Mouse (Mus musculus): ENCODE measurements around the gene Gm11733. TPM values are rescaled to one million over a fixed set of nuclear protein-coding genes. Genes with fewer than 3 reads are reported as not detected.
A peak's percentile ranks its signal among the peaks of the same experiment; 100 is the strongest.
"Not testable (repeated sequence)": the region's sequence is repeated elsewhere in the genome, so short reads cannot be mapped to it uniquely, and the experiment has no call there.

The Gm11733 gene
- not detected in 2 replicates for polyA plus RNA-seq (2015; fragmentation: Nextera tagmentation; extraction: Ambion mirVana)

GRCm38 (mm10) chr11:117484198-117484597, at the start of gene Gm11733:
TSS of gene Gm11733 (plus strand) at chr11:117484368.
- WGBS = 17% methylated on average over 12 of the region's 12 CpGs
- peaks cover 57% of the 10 kb centered on the region for H3K4me1 ChIP-seq
- no peaks in the 10 kb centered on the region for H3K27me3 ChIP-seq (replicated peaks)
- H3K36me3 ChIP-seq (replicated peaks) = no peaks in the 10 kb centered on the region
- peak within 1 kb of the TSS; percentile 40 for H3K4me2 ChIP-seq
- peak within 1 kb of the TSS; percentile 83 for H3K27ac ChIP-seq
- no peak within 1 kb of the TSS for H3K4me3 ChIP-seq
- peak within 1 kb of the TSS; percentile 2; the same call in 1 of the 2 replicates for H3K9ac ChIP-seq
- H3K9me3 ChIP-seq = no peaks in the 10 kb centered on the region
- peak; percentile 35; the same call in 1 of the 2 replicates for ATAC-seq (replicated peaks)

- peak overlapping the region; percentile 81 for H3K27ac ChIP-seq
- H3K4me2 ChIP-seq = peak overlapping the region; percentile 40
- no peaks in the 10 kb centered on the region for H3K27me3 ChIP-seq (replicated peaks)
- H3K9ac ChIP-seq = no peak overlapping the region
- ATAC-seq (replicated peaks) = peak; percentile 92
- H3K36me3 ChIP-seq (replicated peaks) = no peaks in the 10 kb centered on the region
- H3K4me3 ChIP-seq = no peak overlapping the region
- peaks cover 53% of the 10 kb centered on the region for H3K4me1 ChIP-seq
- 13% methylated on average over 22 of the region's 22 CpGs for WGBS
- H3K9me3 ChIP-seq = no peaks in the 10 kb centered on the region
Observed at GRCm38 (mm10) chr11:117436401-117437109, 47.6 kb upstream of the Gm11733 start.

- Histone ChIP-seq H3K27ac (peak overlapping the region; percentile 81), H3K4me2 (peak overlapping the region; percentile 40), H3K27me3 (replicated peaks) (no peaks in the 10 kb centered on the region), H3K9ac (no peak overlapping the region), H3K4me1 (peaks cover 58% of the 10 kb centered on the region), H3K36me3 (replicated peaks) (no peaks in the 10 kb centered on the region), H3K4me3 (no peak overlapping the region), H3K9me3 (no peaks in the 10 kb centered on the region)
- WGBS = 11% methylated on average over 7 of the region's 7 CpGs
- no peak; the same call in 1 of the 2 replicates for ATAC-seq (replicated peaks)
Observed at GRCm38 (mm10) chr11:117437110-117437490, 47.1 kb upstream of the Gm11733 start.

- no peak for ATAC-seq (replicated peaks)
- no peaks in the 10 kb centered on the region for H3K36me3 ChIP-seq (replicated peaks)
- H3K27me3 ChIP-seq (replicated peaks) = no peaks in the 10 kb centered on the region
- H3K9ac ChIP-seq = no peak overlapping the region
- no peaks in the 10 kb centered on the region for H3K9me3 ChIP-seq
- H3K4me2 ChIP-seq = no peak overlapping the region
- H3K4me1 ChIP-seq = peaks cover 62% of the 10 kb centered on the region
- H3K4me3 ChIP-seq = no peak overlapping the region
- WGBS = 18% methylated on average over 6 of the region's 6 CpGs
- peak overlapping the region; percentile 81; the same call in 1 of the 2 replicates for H3K27ac ChIP-seq
Observed at GRCm38 (mm10) chr11:117438363-117438762, 45.8 kb upstream of the Gm11733 start.

- H3K27ac ChIP-seq = peak overlapping the region; percentile 63
- ATAC-seq (replicated peaks) = no peak
- 12% methylated on average over 22 of the region's 22 CpGs for WGBS
- no peaks in the 10 kb centered on the region for H3K27me3 ChIP-seq (replicated peaks)
- 0 out of 2 replicates have a peak overlapping the region, but pooled peaks have one; percentile 14 for H3K9ac ChIP-seq
- H3K36me3 ChIP-seq (replicated peaks) = no peaks in the 10 kb centered on the region
- H3K4me3 ChIP-seq = no peak overlapping the region
- H3K9me3 ChIP-seq = no peaks in the 10 kb centered on the region
- H3K4me1 ChIP-seq = peaks cover 64% of the 10 kb centered on the region
- peak overlapping the region; percentile 25 for H3K4me2 ChIP-seq
Observed at GRCm38 (mm10) chr11:117440865-117441425, 43.2 kb upstream of the Gm11733 start.

- Histone ChIP-seq H3K9ac (no peak overlapping the region), H3K27me3 (replicated peaks) (no peaks in the 10 kb centered on the region), H3K9me3 (no peaks in the 10 kb centered on the region), H3K4me2 (no peak overlapping the region), H3K4me3 (no peak overlapping the region), H3K36me3 (replicated peaks) (no peaks in the 10 kb centered on the region), H3K27ac (peak overlapping the region; percentile 42; the same call in 1 of the 2 replicates), H3K4me1 (peaks cover 37% of the 10 kb centered on the region)
- ATAC-seq (replicated peaks) = no peak
- 47% methylated on average over 2 of the region's 2 CpGs for WGBS
Observed at GRCm38 (mm10) chr11:117444090-117444489, 40.1 kb upstream of the Gm11733 start.

GRCm38 (mm10) chr11:117445707-117446106, 38.5 kb upstream of the Gm11733 start:
- H3K9me3 ChIP-seq = no peaks in the 10 kb centered on the region
- H3K27me3 ChIP-seq (replicated peaks) = no peaks in the 10 kb centered on the region
- no peak overlapping the region for H3K4me2 ChIP-seq
- H3K9ac ChIP-seq = no peak overlapping the region
- no peak overlapping the region for H3K27ac ChIP-seq
- 54% methylated on average over 6 of the region's 6 CpGs for WGBS
- no peaks in the 10 kb centered on the region for H3K36me3 ChIP-seq (replicated peaks)
- H3K4me1 ChIP-seq = peaks cover 30% of the 10 kb centered on the region
- no peak overlapping the region for H3K4me3 ChIP-seq
- no peak for ATAC-seq (replicated peaks)

- Histone ChIP-seq H3K4me1 (peaks cover 7% of the 10 kb centered on the region), H3K36me3 (replicated peaks) (no peaks in the 10 kb centered on the region), H3K9me3 (no peaks in the 10 kb centered on the region), H3K4me2 (no peak overlapping the region), H3K4me3 (no peak overlapping the region), H3K27me3 (replicated peaks) (no peaks in the 10 kb centered on the region), H3K27ac (no peak overlapping the region), H3K9ac (no peak overlapping the region)
- 23% methylated on average over 10 of the region's 10 CpGs for WGBS
- ATAC-seq (replicated peaks) = no peak
Observed at GRCm38 (mm10) chr11:117454086-117454485, 30.1 kb upstream of the Gm11733 start.

GRCm38 (mm10) chr11:117459148-117459547, 25.0 kb upstream of the Gm11733 start:
- no peaks in the 10 kb centered on the region for H3K9me3 ChIP-seq
- H3K4me2 ChIP-seq = no peak overlapping the region
- peaks cover 34% of the 10 kb centered on the region for H3K4me1 ChIP-seq
- WGBS = 5% methylated on average over 8 of the region's 8 CpGs
- H3K9ac ChIP-seq = no peak overlapping the region
- no peak overlapping the region for H3K4me3 ChIP-seq
- no peak overlapping the region for H3K27ac ChIP-seq
- no peaks in the 10 kb centered on the region for H3K36me3 ChIP-seq (replicated peaks)
- no peak for ATAC-seq (replicated peaks)
- H3K27me3 ChIP-seq (replicated peaks) = no peaks in the 10 kb centered on the region

GRCm38 (mm10) chr11:117462202-117462864, 21.8 kb upstream of the Gm11733 start:
- H3K27ac ChIP-seq = peak overlapping the region; percentile 88
- peaks cover 56% of the 10 kb centered on the region for H3K4me1 ChIP-seq
- H3K4me3 ChIP-seq = no peak overlapping the region
- WGBS = under 1% methylated on average over 16 of the region's 16 CpGs
- H3K27me3 ChIP-seq (replicated peaks) = no peaks in the 10 kb centered on the region
- peak; percentile 73 for ATAC-seq (replicated peaks)
- no peaks in the 10 kb centered on the region for H3K9me3 ChIP-seq
- no peaks in the 10 kb centered on the region for H3K36me3 ChIP-seq (replicated peaks)
- peak overlapping the region; percentile 18; the same call in 1 of the 2 replicates for H3K9ac ChIP-seq
- H3K4me2 ChIP-seq = peak overlapping the region; percentile 18; the same call in 1 of the 2 replicates

- Histone ChIP-seq H3K9ac (peak overlapping the region; percentile 18; the same call in 1 of the 2 replicates), H3K4me1 (peaks cover 61% of the 10 kb centered on the region), H3K27ac (peak overlapping the region; percentile 88)
- H3K4me3 ChIP-seq; H3K4me2 ChIP-seq; H3K27me3 ChIP-seq (replicated peaks); H3K9me3 ChIP-seq; ATAC-seq (replicated peaks); H3K36me3 ChIP-seq (replicated peaks): not testable (repeated sequence)
- WGBS = 79% methylated on average over 4 of the region's 4 CpGs
Observed at GRCm38 (mm10) chr11:117463416-117463815, 20.8 kb upstream of the Gm11733 start.

GRCm38 (mm10) chr11:117466292-117466691, 17.9 kb upstream of the Gm11733 start:
- Histone ChIP-seq H3K9ac (no peak overlapping the region), H3K27me3 (replicated peaks) (no peaks in the 10 kb centered on the region), H3K4me1 (peaks cover 70% of the 10 kb centered on the region), H3K36me3 (replicated peaks) (no peaks in the 10 kb centered on the region), H3K9me3 (no peaks in the 10 kb centered on the region), H3K4me2 (no peak overlapping the region), H3K4me3 (no peak overlapping the region), H3K27ac (peak overlapping the region; percentile 57; the same call in 1 of the 2 replicates)
- 22% methylated on average over 5 of the region's 5 CpGs for WGBS
- no peak for ATAC-seq (replicated peaks)

Measured in midbrain, embryonic 15.5 days (tissue).